Mouse (Mus musculus): ENCODE results near the gene Taf6l.

DNA sequence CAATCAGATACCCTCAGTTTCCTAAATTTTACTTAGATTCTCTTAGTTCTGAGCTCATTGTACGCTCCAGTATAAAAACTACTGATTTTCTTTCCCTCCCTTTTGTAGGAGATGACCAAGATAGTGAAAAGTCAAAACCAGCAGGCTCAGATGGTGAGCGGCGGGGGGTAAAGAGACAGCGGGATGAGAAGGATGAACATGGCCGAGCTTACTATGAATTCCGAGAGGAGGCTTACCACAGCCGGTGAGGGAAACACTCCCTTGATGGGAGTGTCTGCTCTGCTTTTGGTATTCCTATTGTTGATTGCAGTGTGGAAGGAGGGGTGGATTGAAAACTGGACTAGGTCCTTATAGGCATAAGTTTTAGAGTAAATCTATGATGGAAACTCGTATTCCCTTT lies 36.5 kb upstream of the Taf6l start:
- TF ChIP-seq CTCF (conservative IDR thresholded peaks at IDR 0.05; ENCODE audit: insufficient read depth, insufficient read length, low read depth, low read length) (no peak), POLR2A (IDR thresholded peaks at IDR 0.05; ENCODE audit: low read depth, low read length) (no peak)

Data from kidney, adult 2 months (tissue).